Mouse (Mus musculus) MEL (cell line): ENCODE measurements around the gene Nrcam. TPM values are rescaled to one million over a fixed set of nuclear protein-coding genes. Genes with fewer than 3 reads are reported as not detected.

Experiments used
- DNase-seq: peaks from one replicate; pipeline ENCODE4 v3.0.0; 2011; ENCODE audit warnings: low read depth, low spot score
- H3K27ac ChIP-seq: 2 replicates; pipeline ENCODE4 v1.5.1; 2012; ENCODE audit warnings: low read depth, mild to moderate bottlenecking, control low read depth, low read length, moderate library complexity; ENCODE audit not compliant: control insufficient read depth
- H3K27me3 ChIP-seq, 2 experiments: fragments of 150-350 bp in 1 of 2; sonication (generic) in 1 of 2; 2 replicates each; pipeline ENCODE4 v1.6.1; 2012; ENCODE audit warnings: low read length in 2 of 2, mild to moderate bottlenecking in 2 of 2, improper control_type of control experiment in 1 of 2, moderate library complexity in 1 of 2; ENCODE audit not compliant: insufficient read depth in 2 of 2, control insufficient read depth in 1 of 2
- H3K36me3 ChIP-seq, 2 experiments: 2 replicates each; pipeline ENCODE4 v1.6.1; 2012 to 2014; ENCODE audit warnings: low read length in 2 of 2, improper control_type of control experiment in 1 of 2, inconsistent platforms in 1 of 2, mild to moderate bottlenecking in 1 of 2; ENCODE audit not compliant: insufficient read depth in 2 of 2, control insufficient read depth in 1 of 2
- H3K4me1 ChIP-seq, 2 experiments: fragments of 150-350 bp in 1 of 2; sonication (generic) in 1 of 2; 2 replicates each; pipeline ENCODE4 v1.6.1; 2012; ENCODE audit warnings: low read length in 2 of 2, improper control_type of control experiment in 1 of 2, mild to moderate bottlenecking in 1 of 2; ENCODE audit not compliant: insufficient read depth in 2 of 2, control insufficient read depth in 1 of 2
- H3K4me3 ChIP-seq, 2 experiments: fragments of 150-350 bp in 1 of 2; sonication (generic) in 1 of 2; 2 replicates each; pipeline ENCODE4 v1.5.1; 2012; ENCODE audit warnings: low read depth in 2 of 2, low read length in 2 of 2, mild to moderate bottlenecking in 2 of 2, moderate library complexity in 2 of 2, control low read depth in 1 of 2, improper control_type of control experiment in 1 of 2; ENCODE audit not compliant: control insufficient read depth in 1 of 2, insufficient read depth in 1 of 2
- H3K79me2 ChIP-seq: 2 replicates; pipeline ENCODE4 v1.6.1; 2012; ENCODE audit warnings: mild to moderate bottlenecking, low read length, moderate library complexity; ENCODE audit not compliant: control insufficient read depth, poor library complexity, insufficient read depth
- H3K9ac ChIP-seq: 2 replicates; pipeline ENCODE4 v1.6.1; 2012; ENCODE audit warnings: low read depth, mild to moderate bottlenecking, control low read depth, low read length, moderate library complexity; ENCODE audit not compliant: control insufficient read depth, poor library complexity, severe bottlenecking
- H3K9me3 ChIP-seq: fragments of 150-350 bp; sonication (generic); replicated peaks from 2 replicates; pipeline ENCODE4 v1.6.1; 2012; ENCODE audit warnings: mild to moderate bottlenecking, low read length, improper control_type of control experiment, moderate library complexity; ENCODE audit not compliant: insufficient read depth
- BHLHE40 ChIP-seq: IDR thresholded peaks from 2 replicates; pipeline ENCODE4 v1.6.1; 2012; ENCODE audit warnings: low read depth, mild to moderate bottlenecking, inconsistent platforms, low read length, improper control_type of control experiment, borderline replicate concordance
- CHD1 ChIP-seq: IDR thresholded peaks from 2 replicates; pipeline ENCODE4 v1.6.1; 2012; ENCODE audit warnings: low read depth, mild to moderate bottlenecking, inconsistent platforms, low read length, improper control_type of control experiment
- CTCF ChIP-seq, 3 experiments: IDR thresholded peaks in 2 of 3; conservative IDR thresholded peaks in 1 of 3; 2 replicates each; pipeline ENCODE4 v1.5.1; 2011 to 2012; ENCODE audit warnings: low read length in 3 of 3, low read depth in 2 of 3, mild to moderate bottlenecking in 2 of 3, improper control_type of control experiment in 1 of 3, inconsistent platforms in 1 of 3, mixed read lengths in 1 of 3, moderate library complexity in 1 of 3; ENCODE audit not compliant: control insufficient read depth in 1 of 3, insufficient read depth in 1 of 3, poor library complexity in 1 of 3, severe bottlenecking in 1 of 3
- E2F4 ChIP-seq: IDR thresholded peaks from 2 replicates; pipeline ENCODE4 v1.6.1; 2011; ENCODE audit warnings: low read depth, low read length, improper control_type of control experiment, borderline replicate concordance
- ELF1 ChIP-seq: IDR thresholded peaks from 2 replicates; pipeline ENCODE4 v1.6.1; 2014; ENCODE audit warnings: low read depth, mild to moderate bottlenecking, inconsistent platforms, low read length, improper control_type of control experiment, moderate library complexity
- EP300 ChIP-seq, 2 experiments: IDR thresholded peaks; 2 replicates each; pipeline ENCODE4 v1.6.1; 2011; ENCODE audit warnings: improper control_type of control experiment in 2 of 2, low read length in 2 of 2, low read depth in 1 of 2, mild to moderate bottlenecking in 1 of 2
- GABPA ChIP-seq: IDR thresholded peaks from 2 replicates; pipeline ENCODE4 v1.6.1; 2012; ENCODE audit warnings: low read depth, mild to moderate bottlenecking, inconsistent platforms, low read length, improper control_type of control experiment, moderate library complexity
- GATA1 ChIP-seq: IDR thresholded peaks from 2 replicates; pipeline ENCODE4 v1.6.1; 2011; ENCODE audit warnings: low read depth, low read length, improper control_type of control experiment
- HCFC1 ChIP-seq: IDR thresholded peaks from 2 replicates; pipeline ENCODE4 v1.6.1; 2012; ENCODE audit warnings: low read depth, mild to moderate bottlenecking, inconsistent platforms, low read length, improper control_type of control experiment, moderate library complexity
- JUND ChIP-seq: IDR thresholded peaks from 2 replicates; pipeline ENCODE4 v1.6.1; 2011; ENCODE audit warnings: low read depth, mild to moderate bottlenecking, improper control_type of control experiment, low read length
- KAT2A ChIP-seq: conservative IDR thresholded peaks from 2 replicates; pipeline ENCODE4 v1.6.1; 2012; ENCODE audit warnings: low read depth, low read length, improper control_type of control experiment, inconsistent platforms
- MAZ ChIP-seq: IDR thresholded peaks from 2 replicates; pipeline ENCODE4 v1.6.1; 2012; ENCODE audit warnings: low read depth, mild to moderate bottlenecking, inconsistent platforms, low read length, improper control_type of control experiment
- MEF2A ChIP-seq: IDR thresholded peaks from 2 replicates; pipeline ENCODE4 v1.6.1; 2014; ENCODE audit warnings: low read depth, mild to moderate bottlenecking, inconsistent platforms, low read length, improper control_type of control experiment; ENCODE audit not compliant: poor library complexity, insufficient replicate concordance, severe bottlenecking; ENCODE audit errors: extremely low read depth
- MYB ChIP-seq: IDR thresholded peaks from 2 replicates; pipeline ENCODE4 v1.6.1; 2011; ENCODE audit warnings: mild to moderate bottlenecking, low read depth, low read length, improper control_type of control experiment
- NELFE ChIP-seq: IDR thresholded peaks from 2 replicates; pipeline ENCODE4 v1.6.1; 2011; ENCODE audit warnings: low read depth, low read length, improper control_type of control experiment
- POLR2A ChIP-seq, 2 experiments: IDR thresholded peaks; 2 replicates each; pipeline ENCODE4 v1.6.1; 2011 to 2012; ENCODE audit warnings: low read length in 2 of 2, mild to moderate bottlenecking in 2 of 2, control low read depth in 1 of 2, improper control_type of control experiment in 1 of 2, low read depth in 1 of 2, moderate library complexity in 1 of 2; ENCODE audit not compliant: control insufficient read depth in 1 of 2, insufficient read depth in 1 of 2, poor library complexity in 1 of 2
- POLR2AphosphoS2 ChIP-seq: IDR thresholded peaks from 2 replicates; pipeline ENCODE4 v1.6.1; 2011; ENCODE audit warnings: low read length, improper control_type of control experiment
- POLR2AphosphoS5 ChIP-seq: IDR thresholded peaks from 2 replicates; pipeline ENCODE4 v1.6.1; 2012; ENCODE audit warnings: low read depth, borderline replicate concordance, mild to moderate bottlenecking, inconsistent platforms, low read length, moderate library complexity, mixed read lengths
- RCOR1 ChIP-seq: IDR thresholded peaks from 2 replicates; pipeline ENCODE4 v1.6.1; 2012; ENCODE audit warnings: low read depth, mild to moderate bottlenecking, inconsistent platforms, low read length, improper control_type of control experiment
- SIN3A ChIP-seq: IDR thresholded peaks from 2 replicates; pipeline ENCODE4 v1.6.1; 2012; ENCODE audit warnings: low read length, improper control_type of control experiment, inconsistent platforms
- SMC3 ChIP-seq: IDR thresholded peaks from 2 replicates; pipeline ENCODE4 v1.6.1; 2011; ENCODE audit warnings: low read depth, low read length, improper control_type of control experiment
- TBP ChIP-seq: IDR thresholded peaks from 2 replicates; pipeline ENCODE4 v1.8.0; 2011; ENCODE audit warnings: low read depth, low read length, improper control_type of control experiment
- TCF12 ChIP-seq: IDR thresholded peaks from 2 replicates; pipeline ENCODE4 v1.6.1; 2014; ENCODE audit warnings: low read depth, mild to moderate bottlenecking, inconsistent platforms, low read length, improper control_type of control experiment, moderate library complexity
- UBTF ChIP-seq: IDR thresholded peaks from 2 replicates; pipeline ENCODE4 v1.6.1; 2012; ENCODE audit warnings: low read depth, mild to moderate bottlenecking, inconsistent platforms, low read length, improper control_type of control experiment, moderate library complexity, borderline replicate concordance; ENCODE audit not compliant: insufficient read depth
- USF1 ChIP-seq: IDR thresholded peaks from 2 replicates; pipeline ENCODE4 v1.6.1; 2014; ENCODE audit warnings: low read depth, mild to moderate bottlenecking, inconsistent platforms, low read length, improper control_type of control experiment, moderate library complexity
- USF2 ChIP-seq, 2 experiments: IDR thresholded peaks; 2 replicates each; pipeline ENCODE4 v1.6.1; 2011 to 2012; ENCODE audit warnings: improper control_type of control experiment in 2 of 2, low read length in 2 of 2, borderline replicate concordance in 1 of 2, inconsistent platforms in 1 of 2, low read depth in 1 of 2, mild to moderate bottlenecking in 1 of 2; ENCODE audit not compliant: insufficient read depth in 1 of 2
- ZC3H11A ChIP-seq: IDR thresholded peaks from 2 replicates; pipeline ENCODE4 v1.6.1; 2012; ENCODE audit warnings: low read depth, mild to moderate bottlenecking, inconsistent platforms, low read length, improper control_type of control experiment
- ZKSCAN1 ChIP-seq: IDR thresholded peaks from 2 replicates; pipeline ENCODE4 v1.6.1; 2012; ENCODE audit warnings: low read depth, mild to moderate bottlenecking, inconsistent platforms, low read length, improper control_type of control experiment, moderate library complexity
- ZMIZ1 ChIP-seq: IDR thresholded peaks from 2 replicates; pipeline ENCODE4 v1.6.1; 2012; ENCODE audit warnings: low read depth, mild to moderate bottlenecking, inconsistent platforms, low read length, improper control_type of control experiment, moderate library complexity
- polyA plus RNA-seq, 2 experiments: library from polyadenylated mRNA; stranded (reverse) in 1 of 2; unstranded in 1 of 2; fragments of >175 nt in 1 of 2; fragments of >200 nt in 1 of 2; gene quantifications; 2 replicates each; pipeline versions ENCODE4 v1.2.1 to v1.2.4; 2012; ENCODE audit warnings: low replicate concordance in 2 of 2, low read depth in 1 of 2; ENCODE audit not compliant: insufficient read length in 2 of 2, insufficient read depth in 1 of 2, missing spikeins in 1 of 2
- total RNA-seq: library from RNA; depleted of rRNA; stranded (reverse); fragments of 300-350 nt; gene quantifications from 2 replicates; pipeline ENCODE4 v1.2.3, GENCODE M21; 2012

The Nrcam gene
- total and polyA plus RNA-seq, 3 experiments = not detected

GRCm38 (mm10) chr12:44397782-44398181, 69.1 kb downstream of the Nrcam start:
- Histone ChIP-seq H3K36me3 (no peaks in the 10 kb centered on the region), H3K9ac (no peak overlapping the region), H3K27ac (no peak overlapping the region), H3K4me1 (no peaks in the 10 kb centered on the region), H3K4me3 (no peak overlapping the region), H3K79me2 (no peaks in the 10 kb centered on the region), H3K9me3 (no peaks in the 10 kb centered on the region), H3K27me3 (no peaks in the 10 kb centered on the region; a peak in 1 of 4 replicates)
- no peak for DNase-seq
- no peak for TF ChIP-seq CHD1
- TF ChIP-seq ELF1 = no peak
- TF ChIP-seq USF1 = no peak
- TF ChIP-seq SMC3 = no peak
- TF ChIP-seq EP300 (IDR thresholded peaks at IDR 0.05; ENCODE audit: low read depth in 1 of 2, low read length in 2 of 2) = no peak
- no peak for TF ChIP-seq MEF2A
- TF ChIP-seq POLR2AphosphoS5 = no peak
- no peak for TF ChIP-seq SIN3A
- TF ChIP-seq KAT2A = no peak
- no peak for TF ChIP-seq POLR2AphosphoS2
- TF ChIP-seq GATA1 = no peak
- no peak for TF ChIP-seq RCOR1
- no peak for TF ChIP-seq JUND
- no peak for TF ChIP-seq MAZ
- no peak for TF ChIP-seq BHLHE40
- TF ChIP-seq ZKSCAN1 = no peak
- no peak for TF ChIP-seq UBTF
- TF ChIP-seq TBP = no peak

DNA sequence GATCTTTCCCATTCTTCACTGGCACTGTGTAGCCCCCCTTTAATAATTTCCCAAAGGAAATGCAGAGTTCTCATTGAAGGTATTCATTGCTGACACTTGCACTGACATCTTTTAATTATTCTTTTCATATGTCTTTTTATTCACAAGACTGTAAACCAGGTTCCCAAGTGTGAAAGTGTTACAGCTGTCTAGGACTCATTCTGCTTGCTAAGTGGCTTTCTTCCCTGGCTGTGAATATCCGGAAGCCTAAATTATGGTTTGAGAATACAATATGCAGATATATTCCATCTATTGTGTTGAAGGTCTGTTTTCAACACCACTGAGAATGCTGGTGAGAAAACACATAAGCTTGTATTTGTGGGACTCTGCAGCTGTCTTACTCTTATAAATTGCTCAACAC, 73.4 kb downstream of the Nrcam start:
- Histone ChIP-seq H3K4me3 (no peak overlapping the region), H3K9me3 (no peaks in the 10 kb centered on the region)
- TF ChIP-seq SMC3 (no peak), USF2 (IDR thresholded peaks at IDR 0.05; ENCODE audit: borderline replicate concordance in 1 of 2, insufficient read depth in 1 of 2, low read depth in 1 of 2, low read length in 2 of 2) (no peak), NELFE (no peak), ELF1 (no peak), MYB (no peak), CHD1 (no peak), ZC3H11A (no peak), POLR2A (IDR thresholded peaks at IDR 0.05; ENCODE audit: control insufficient read depth in 1 of 2, insufficient read depth in 1 of 2, low read depth in 1 of 2, low read length in 2 of 2, poor library complexity in 1 of 2) (no peak), TBP (no peak), GATA1 (no peak), SIN3A (no peak), GABPA (no peak), HCFC1 (no peak), RCOR1 (no peak), E2F4 (no peak), ZMIZ1 (no peak), TCF12 (no peak), CTCF (IDR thresholded peaks at IDR 0.05 in 2 of 3, conservative IDR thresholded peaks at IDR 0.05 in 1 of 3; ENCODE audit: control insufficient read depth in 1 of 3, insufficient read depth in 1 of 3, low read depth in 2 of 3, low read length in 3 of 3, poor library complexity in 1 of 3, severe bottlenecking in 1 of 3) (no peak), MAZ (no peak), MEF2A (no peak)

More for the DNA sequence above, 73.4 kb downstream of the Nrcam start:
- H3K4me1 ChIP-seq = no peaks in the 10 kb centered on the region
- no peak overlapping the region for H3K27ac ChIP-seq
- no peaks in the 10 kb centered on the region for H3K36me3 ChIP-seq
- H3K27me3 ChIP-seq = no peaks in the 10 kb centered on the region
- H3K9ac ChIP-seq = no peak overlapping the region
- no peak for DNase-seq
- no peaks in the 10 kb centered on the region for H3K79me2 ChIP-seq
